Mouse (Mus musculus): ENCODE results near the gene Nppb. TPM values are rescaled to one million over a fixed set of nuclear protein-coding genes. Genes with fewer than 3 reads are reported as not detected.

Nppb gene
- not detected in 2 replicates for polyA plus RNA-seq (2016; fragmentation: Nextera tagmentation; extraction: Ambion mirVana)

GRCm38 (mm10) chr4:147985205-147986132 is at the start of gene Nppb:
Gene Nppb (plus strand): TSS chr4:147985788.
- 31% methylated on average over 20 of the region's 20 CpGs for WGBS
- DNase-seq (ENCODE audit: low spot score): peak; percentile 80
- H3K9me3 ChIP-seq (replicated peaks): no peaks in the 10 kb centered on the region
- no peak within 1 kb of the TSS for H3K4me3 ChIP-seq
- H3K36me3 ChIP-seq: no peaks in the 10 kb centered on the region
- H3K4me1 ChIP-seq: peaks cover 3% of the 10 kb centered on the region; the same call in 1 of the 2 replicates
- no peak within 1 kb of the TSS for H3K27ac ChIP-seq
- H3K27me3 ChIP-seq (ENCODE audit: low read depth, poor library complexity, severe bottlenecking): no peaks in the 10 kb centered on the region

DNA sequence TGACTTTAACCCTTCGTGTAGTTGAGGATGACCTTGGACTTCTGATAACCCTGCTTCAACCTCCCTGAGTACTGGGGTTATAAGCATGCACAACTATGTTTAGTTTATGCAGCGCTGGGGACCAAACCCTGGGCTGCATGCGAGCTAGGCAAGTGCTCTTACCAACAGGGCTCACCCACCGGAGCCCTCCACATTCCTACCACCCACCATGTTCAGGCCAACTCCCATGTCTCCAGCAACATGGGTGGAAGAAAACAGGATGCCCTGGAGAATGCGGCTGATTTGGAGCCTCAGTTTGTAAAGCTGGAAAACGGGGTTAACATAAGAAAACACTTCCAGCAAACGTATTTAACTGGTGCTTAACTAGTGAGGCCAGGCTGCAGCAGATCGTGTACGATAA is 49.7 kb upstream of the Nppb start:
- Histone ChIP-seq H3K27ac (peak overlapping the region; percentile 91; the same call in 1 of the 2 replicates), H3K4me1 (peaks cover 67% of the 10 kb centered on the region), H3K36me3 (peaks cover 15% of the 10 kb centered on the region), H3K4me3 (peak overlapping the region; percentile 84), H3K27me3 (ENCODE audit: low read depth, poor library complexity, severe bottlenecking) (no peaks in the 10 kb centered on the region), H3K9me3 (replicated peaks) (no peaks in the 10 kb centered on the region)
- DNase-seq (ENCODE audit: low spot score): no peak
- 29% methylated on average over 9 of the region's 9 CpGs for WGBS

DNA sequence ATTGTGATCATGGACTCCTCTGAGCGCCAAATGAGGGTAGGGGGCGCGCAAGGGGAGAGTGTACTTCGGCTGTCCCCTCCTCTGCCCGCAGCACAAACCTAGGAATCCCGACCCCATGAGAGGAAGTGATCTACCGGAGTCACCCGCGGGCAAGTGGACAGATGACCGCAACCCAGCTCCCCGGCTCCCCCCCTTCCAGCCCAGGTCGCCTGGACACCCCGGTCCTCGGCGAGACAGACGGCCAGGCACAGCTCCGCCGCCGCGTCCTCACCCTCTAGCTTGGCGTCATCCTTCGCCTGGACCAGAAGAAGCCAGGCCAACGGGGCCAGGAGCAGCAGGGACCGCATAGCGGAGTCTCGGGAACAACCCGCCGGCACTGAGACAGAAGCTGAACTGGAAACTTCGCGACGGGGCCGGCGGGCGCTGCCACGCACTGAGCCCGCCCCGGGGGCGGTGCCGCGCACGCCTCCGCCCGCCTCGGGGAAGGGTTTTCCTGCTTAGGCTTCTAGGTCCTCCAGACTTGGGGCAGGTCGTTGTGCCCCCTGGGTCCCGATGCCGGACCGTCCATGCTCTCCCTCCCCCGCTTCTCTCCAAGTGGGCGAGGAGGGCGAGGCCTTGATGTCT is 49.1 kb upstream of the Nppb start, which contains the start of gene Plod1:
Plod1 (minus strand) TSS at position 437 of the 624 bp plus-strand sequence.
- under 1% methylated on average over 51 of the region's 51 CpGs for WGBS
- H3K27ac ChIP-seq: peak within 1 kb of the TSS; percentile 91
- H3K27me3 ChIP-seq (ENCODE audit: low read depth, poor library complexity, severe bottlenecking): no peaks in the 10 kb centered on the region
- DNase-seq (ENCODE audit: low spot score): peak; percentile 84
- H3K4me1 ChIP-seq: peaks cover 72% of the 10 kb centered on the region
- H3K9me3 ChIP-seq (replicated peaks): no peaks in the 10 kb centered on the region
- peak within 1 kb of the TSS; percentile 84 for H3K4me3 ChIP-seq
- H3K36me3 ChIP-seq: peaks cover 10% of the 10 kb centered on the region

DNA sequence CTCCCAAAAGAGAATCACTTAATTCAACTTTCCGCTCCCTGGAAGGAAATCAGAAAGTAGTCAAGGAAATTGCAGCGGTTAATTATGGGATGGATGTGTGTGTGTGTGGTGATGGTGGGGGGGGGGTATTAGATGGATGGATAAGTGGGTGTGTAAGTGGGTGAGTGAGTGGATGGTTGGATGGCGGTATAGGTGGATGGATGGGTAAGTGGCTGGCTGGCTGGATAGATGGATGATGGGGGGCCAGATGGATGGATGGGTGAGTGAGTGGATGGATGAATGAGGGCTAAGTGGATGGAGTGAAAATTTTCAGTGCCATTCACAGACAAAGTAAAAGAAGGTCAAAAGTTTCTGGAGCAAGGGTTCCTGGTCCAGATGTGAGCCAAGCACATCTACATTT is 48.6 kb upstream of the Nppb start:
- peak overlapping the region; percentile 91 for H3K27ac ChIP-seq

GRCm38 (mm10) chr4:147937486-147937885 is 48.1 kb upstream of the Nppb start:
- peaks cover 83% of the 10 kb centered on the region for H3K4me1 ChIP-seq
- no peak overlapping the region for H3K4me3 ChIP-seq
- H3K27me3 ChIP-seq (ENCODE audit: low read depth, poor library complexity, severe bottlenecking): no peaks in the 10 kb centered on the region
- H3K27ac ChIP-seq: no peak overlapping the region
- no peak for DNase-seq (ENCODE audit: low spot score)
- 65% methylated on average over 5 of the region's 5 CpGs for WGBS
- H3K9me3 ChIP-seq (replicated peaks): no peaks in the 10 kb centered on the region
- peaks cover 4% of the 10 kb centered on the region; the same call in 1 of the 2 replicates for H3K36me3 ChIP-seq

More for the DNA sequence above, 48.6 kb upstream of the Nppb start:
- Histone ChIP-seq H3K4me3 (peak overlapping the region; percentile 84), H3K9me3 (replicated peaks) (no peaks in the 10 kb centered on the region), H3K4me1 (peaks cover 78% of the 10 kb centered on the region), H3K27me3 (ENCODE audit: low read depth, poor library complexity, severe bottlenecking) (no peaks in the 10 kb centered on the region), H3K36me3 (peaks cover 8% of the 10 kb centered on the region; the same call in 1 of the 2 replicates)
- DNase-seq (ENCODE audit: low spot score): no peak
- WGBS: 50% methylated on average over 3 of the region's 3 CpGs

GRCm38 (mm10) chr4:147938148-147939096 is 47.2 kb upstream of the Nppb start:
- no peak for DNase-seq (ENCODE audit: low spot score)
- H3K27ac ChIP-seq: peak overlapping the region; percentile 59
- whole genome bisulfite sequencing: 52% methylated on average over 14 of the region's 14 CpGs

GRCm38 (mm10) chr4:147940111-147940510 is 45.5 kb upstream of the Nppb start:
- Histone ChIP-seq H3K36me3 (peaks cover 21% of the 10 kb centered on the region), H3K27me3 (ENCODE audit: low read depth, poor library complexity, severe bottlenecking) (no peaks in the 10 kb centered on the region), H3K27ac (peak overlapping the region; percentile 83), H3K9me3 (replicated peaks) (no peaks in the 10 kb centered on the region), H3K4me3 (peak overlapping the region; percentile 97), H3K4me1 (peaks cover 66% of the 10 kb centered on the region)
- DNase-seq (ENCODE audit: low spot score): no peak
- WGBS: 71% methylated on average over 9 of the region's 9 CpGs

More at GRCm38 (mm10) chr4:147938148-147939096, 47.2 kb upstream of the Nppb start:
- Histone ChIP-seq H3K27me3 (ENCODE audit: low read depth, poor library complexity, severe bottlenecking) (no peaks in the 10 kb centered on the region), H3K9me3 (replicated peaks) (no peaks in the 10 kb centered on the region), H3K4me3 (no peak overlapping the region), H3K4me1 (peaks cover 83% of the 10 kb centered on the region), H3K36me3 (peaks cover 4% of the 10 kb centered on the region; the same call in 1 of the 2 replicates)

GRCm38 (mm10) chr4:147940576-147941044 is 45.0 kb upstream of the Nppb start, which contains the start of gene 2510039O18Rik:
Gene 2510039O18Rik (plus strand): TSS chr4:147940895.
- H3K4me1 ChIP-seq: peaks cover 65% of the 10 kb centered on the region
- WGBS: 2% methylated on average over 35 of the region's 35 CpGs
- H3K9me3 ChIP-seq (replicated peaks): no peaks in the 10 kb centered on the region
- peak within 1 kb of the TSS; percentile 83 for H3K27ac ChIP-seq
- no peaks in the 10 kb centered on the region for H3K27me3 ChIP-seq (ENCODE audit: low read depth, poor library complexity, severe bottlenecking)
- H3K4me3 ChIP-seq: peak within 1 kb of the TSS; percentile 97
- peaks cover 26% of the 10 kb centered on the region for H3K36me3 ChIP-seq
- DNase-seq (ENCODE audit: low spot score): peak; percentile 95

DNA sequence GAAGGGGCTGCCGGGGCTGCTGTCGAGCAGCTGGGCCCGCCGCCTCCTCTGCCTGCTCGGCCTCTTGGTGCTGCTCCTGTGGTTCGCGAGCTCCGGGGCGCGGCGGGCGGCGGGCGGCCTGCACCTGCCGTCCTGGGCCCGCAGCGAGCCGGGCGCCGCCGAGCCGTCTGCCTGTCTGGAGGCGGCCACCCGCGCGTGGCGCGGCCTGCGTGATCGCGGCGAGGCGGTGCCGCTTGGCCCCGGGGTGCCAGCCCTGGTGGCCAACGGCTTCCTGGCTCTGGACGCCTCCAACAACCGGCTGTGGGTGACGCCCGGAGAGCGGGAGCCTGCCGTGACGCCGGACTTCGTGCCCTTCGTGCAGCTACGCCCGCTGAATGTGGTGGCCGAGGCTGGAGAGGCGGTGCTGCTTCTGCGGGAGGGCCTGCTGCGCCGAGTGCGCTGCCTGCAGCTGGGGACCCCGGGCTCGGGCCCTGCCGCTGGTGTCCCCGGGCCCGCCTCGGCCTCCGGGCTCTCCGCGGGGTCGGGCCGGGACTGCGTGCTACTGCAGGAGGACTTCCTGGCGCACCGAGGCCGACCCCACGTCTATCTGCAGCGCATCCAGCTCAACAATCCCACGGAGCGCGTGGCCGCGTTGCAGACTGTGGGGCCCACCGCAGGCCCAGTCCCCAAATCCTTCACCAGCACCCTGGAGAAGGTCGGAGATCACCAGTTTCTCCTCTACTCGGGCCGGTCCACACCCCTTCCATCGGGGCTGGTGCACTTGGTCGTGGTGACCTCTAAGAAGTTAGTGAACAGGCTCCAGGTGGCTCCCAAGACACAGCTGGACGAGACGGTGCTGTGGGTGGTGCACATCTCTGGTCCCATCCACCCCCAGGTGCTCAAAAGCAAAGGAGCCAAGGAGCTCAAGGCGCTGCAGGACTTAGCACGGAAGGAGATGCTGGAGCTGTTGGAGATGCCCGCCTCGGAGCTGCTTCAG is 44.3 kb upstream of the Nppb start:
- H3K36me3 ChIP-seq: peaks cover 33% of the 10 kb centered on the region
- H3K4me1 ChIP-seq: peaks cover 59% of the 10 kb centered on the region
- H3K9me3 ChIP-seq (replicated peaks): no peaks in the 10 kb centered on the region
- no peaks in the 10 kb centered on the region for H3K27me3 ChIP-seq (ENCODE audit: low read depth, poor library complexity, severe bottlenecking)
- H3K27ac ChIP-seq: peak overlapping the region; percentile 83
- WGBS: 7% methylated on average over 88 of the region's 88 CpGs
- peak overlapping the region; percentile 97 for H3K4me3 ChIP-seq
- peak; percentile 50 for DNase-seq (ENCODE audit: low spot score)

GRCm38 (mm10) chr4:147943005-147943404 is 42.6 kb upstream of the Nppb start:
- Histone ChIP-seq H3K27ac (no peak overlapping the region), H3K27me3 (ENCODE audit: low read depth, poor library complexity, severe bottlenecking) (no peaks in the 10 kb centered on the region), H3K9me3 (replicated peaks) (no peaks in the 10 kb centered on the region), H3K4me1 (peaks cover 48% of the 10 kb centered on the region), H3K4me3 (no peak overlapping the region; the same call in 1 of the 2 replicates), H3K36me3 (peaks cover 49% of the 10 kb centered on the region)
- DNase-seq (ENCODE audit: low spot score): no peak
- WGBS: 94% methylated on average over 1 of the region's 1 CpGs

DNA sequence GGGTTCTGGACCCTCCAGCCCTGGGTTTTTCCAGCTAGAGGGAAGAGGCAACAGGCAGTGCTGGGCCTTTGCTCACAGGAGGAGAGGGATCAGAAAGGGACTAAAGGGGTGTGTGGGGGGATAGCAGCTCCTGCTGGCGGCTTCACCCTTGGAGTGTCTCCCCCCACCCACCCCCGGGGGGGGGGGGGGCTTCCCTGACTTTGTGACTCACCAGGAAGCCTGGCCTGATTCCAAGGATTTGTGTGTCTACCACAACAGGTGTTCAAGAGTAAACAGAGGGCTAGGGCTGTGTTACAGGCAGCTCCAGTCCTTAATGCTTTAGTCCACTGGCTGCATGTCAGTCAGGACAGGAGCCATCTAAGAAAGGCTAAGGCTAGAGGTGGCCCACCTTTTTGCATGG is 38.1 kb upstream of the Nppb start:
- Histone ChIP-seq H3K27me3 (ENCODE audit: low read depth, poor library complexity, severe bottlenecking) (no peaks in the 10 kb centered on the region), H3K9me3 (replicated peaks) (no peaks in the 10 kb centered on the region), H3K4me3 (no peak overlapping the region), H3K27ac (no peak overlapping the region), H3K36me3 (peaks cover 61% of the 10 kb centered on the region), H3K4me1 (peaks cover 6% of the 10 kb centered on the region)
- 85% methylated on average over 2 of the region's 2 CpGs for WGBS
- DNase-seq (ENCODE audit: low spot score): no peak
